Mouse (Mus musculus) midbrain, postnatal 0 days (tissue): ENCODE data around the gene Slc17a5. TPM values are rescaled to one million over a fixed set of nuclear protein-coding genes. Genes with fewer than 3 reads are reported as not detected.
A peak's percentile ranks its signal among the peaks of the same experiment; 100 is the strongest.

Source experiments
- ATAC-seq: fragments of 200-750 bp; cut with Nextera tagmentation; 2 replicates; pipeline ENCODE4 v1.8.0; 2017; ENCODE audit warnings: moderate number of reproducible peaks, mild to moderate bottlenecking, moderate TSS enrichment, moderate library complexity; ENCODE audit not compliant: low FRiP score
- DNase-seq: peaks from one replicate; pipeline ENCODE4 v3.0.0-alpha.2; 2015; ENCODE audit warnings: low spot score
- H3K27ac ChIP-seq: fragments of 300-500 bp; sonication (generic); 2 replicates; pipeline ENCODE4 v1.5.1; 2014; ENCODE audit warnings: low read depth, mild to moderate bottlenecking, low read length, mixed read lengths
- H3K27me3 ChIP-seq: fragments of 300-500 bp; sonication (generic); 2 replicates; pipeline ENCODE4 v1.6.1; 2014; ENCODE audit warnings: low read length, control low read depth, mixed read lengths; ENCODE audit not compliant: insufficient read depth
- H3K36me3 ChIP-seq: fragments of 300-500 bp; sonication (generic); 2 replicates; pipeline ENCODE4 v1.6.1; 2014; ENCODE audit warnings: low read length, control low read depth, mixed read lengths; ENCODE audit not compliant: insufficient read depth
- H3K4me1 ChIP-seq: fragments of 300-500 bp; sonication (generic); 2 replicates; pipeline ENCODE4 v1.6.1; 2014; ENCODE audit warnings: mild to moderate bottlenecking, control low read depth, antibody characterized with exemption, low read length, mixed read lengths; ENCODE audit not compliant: insufficient read depth
- H3K4me2 ChIP-seq: fragments of 300-500 bp; sonication (generic); 2 replicates; pipeline ENCODE4 v1.6.1; 2014; ENCODE audit warnings: low read depth, mild to moderate bottlenecking, low read length, mixed read lengths; ENCODE audit not compliant: poor library complexity, severe bottlenecking
- H3K4me3 ChIP-seq: fragments of 300-500 bp; sonication (generic); 2 replicates; pipeline ENCODE4 v1.5.1; 2014; ENCODE audit warnings: low read depth, mild to moderate bottlenecking, low read length, moderate library complexity
- H3K9ac ChIP-seq: fragments of 300-500 bp; sonication (generic); replicated peaks from 2 replicates; pipeline ENCODE4 v1.6.1; 2014; ENCODE audit warnings: mild to moderate bottlenecking, low read length, moderate library complexity, mixed read lengths; ENCODE audit not compliant: poor library complexity, severe bottlenecking
- H3K9me3 ChIP-seq: fragments of 300-500 bp; sonication (generic); 2 replicates; pipeline ENCODE4 v1.6.1; 2016; ENCODE audit warnings: low read length, control low read depth
- CTCF ChIP-seq: IDR thresholded peaks from 2 replicates; pipeline ENCODE4 v1.5.1; 2016; ENCODE audit warnings: antibody characterized with exemption, mild to moderate bottlenecking
- WGBS: fragments of 180-500 bp; shearing (Covaris S2); extraction: QIAGEN DNeasy Blood & Tissue Kit; methylation state at CpG from one replicate; pipeline ENCODE4 v1.1.7; 2014; 5-methylcytosine and 5-hydroxymethylcytosine counted together
- polyA plus RNA-seq: library from polyadenylated mRNA; unstranded; fragments of >200 nt; fragmentation: Nextera tagmentation; extraction: Ambion mirVana; gene quantifications from 2 replicates; pipeline ENCODE4 v1.2.1, GENCODE M21; 2015
- total RNA-seq: library from RNA; depleted of rRNA; stranded (reverse); fragments of >200 nt; gene quantifications from 2 replicates; pipeline ENCODE4 v1.2.3, GENCODE M21; 2014

Slc17a5 gene
- total and polyA plus RNA-seq, 2 experiments from 2014 or later, result 15.1 to 16.8 TPM

DNA sequence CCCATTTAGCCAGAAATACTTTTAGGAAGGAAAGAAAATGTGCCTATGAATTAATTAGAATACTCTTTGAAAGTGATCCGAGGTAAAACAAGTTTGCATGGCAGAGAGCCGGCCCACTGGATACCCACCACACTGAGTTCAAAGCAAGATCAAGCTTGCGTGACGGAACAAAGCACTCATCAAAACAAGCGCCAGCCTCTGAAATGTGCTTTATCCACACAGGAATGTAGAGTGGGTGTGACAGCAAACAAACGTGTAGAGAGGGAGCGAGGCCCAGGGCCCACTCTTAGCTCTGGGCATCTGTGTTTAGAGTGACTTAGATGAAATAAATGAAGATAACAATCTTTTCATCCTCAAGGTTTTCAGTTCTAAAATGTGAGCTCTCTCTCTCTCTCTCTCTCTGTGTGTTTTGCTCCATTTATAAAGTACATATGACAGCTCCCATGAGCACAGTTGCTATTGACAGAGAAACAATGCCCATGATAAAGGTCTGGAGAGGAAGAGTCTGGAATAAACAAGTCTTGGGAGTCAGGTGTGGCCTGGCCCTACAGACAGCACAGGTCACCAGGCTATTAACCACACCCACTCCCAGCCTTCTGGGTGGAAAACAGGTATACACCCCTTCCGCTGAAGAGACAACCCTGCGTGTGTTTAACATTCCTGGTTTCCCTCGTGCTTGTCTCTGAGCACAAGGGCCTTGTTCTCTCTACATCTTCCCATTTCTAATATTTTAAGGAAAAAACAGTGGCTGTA is 8.0 kb downstream of the Slc17a5 start:
- Histone ChIP-seq H3K4me2 (no peak overlapping the region), H3K4me3 (no peak overlapping the region), H3K9me3 (no peaks in the 10 kb centered on the region), H3K36me3 (peaks cover 10% of the 10 kb centered on the region), H3K4me1 (no peaks in the 10 kb centered on the region), H3K27ac (no peak overlapping the region), H3K27me3 (no peaks in the 10 kb centered on the region), H3K9ac (no peak overlapping the region)
- no peak for TF ChIP-seq CTCF
- ATAC-seq (no peak), DNase-seq (no peak)
- WGBS, result 40% methylated on average over 10 of the region's 10 CpGs

DNA sequence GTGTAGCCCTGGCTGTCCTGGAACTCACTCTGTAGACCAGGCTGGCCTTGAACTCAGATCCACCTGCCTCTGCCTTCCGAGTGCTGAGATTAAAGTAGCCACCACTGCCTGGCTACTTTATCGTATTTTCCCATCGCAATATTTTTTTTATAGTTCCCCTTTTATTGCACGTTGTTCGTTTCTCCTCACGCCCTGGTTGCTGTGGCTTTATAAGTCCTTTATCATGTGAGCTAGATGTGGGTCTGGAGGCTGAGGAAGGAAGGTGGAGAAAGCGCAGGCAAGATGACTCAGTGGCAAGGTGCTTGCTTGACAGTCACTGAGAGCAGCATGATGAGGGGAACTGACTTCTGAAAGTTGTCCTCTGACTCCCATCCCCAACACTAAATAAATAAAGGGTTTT is 9.0 kb downstream of the Slc17a5 start:
- H3K27me3 ChIP-seq, result no peaks in the 10 kb centered on the region
- H3K4me3 ChIP-seq, result no peak overlapping the region
- no peaks in the 10 kb centered on the region for H3K9me3 ChIP-seq
- WGBS, result 92% methylated on average over 7 of the region's 7 CpGs
- H3K27ac ChIP-seq, result no peak overlapping the region
- ATAC-seq (no peak), DNase-seq (no peak)
- H3K4me1 ChIP-seq, result no peaks in the 10 kb centered on the region
- no peak overlapping the region for H3K4me2 ChIP-seq
- no peak overlapping the region for H3K9ac ChIP-seq
- TF ChIP-seq CTCF, result no peak
- peaks cover 9% of the 10 kb centered on the region for H3K36me3 ChIP-seq

- ATAC-seq (no peak), DNase-seq (no peak)
- no peak; the same call in 1 of the 2 replicates for TF ChIP-seq CTCF
- Histone ChIP-seq H3K9me3 (no peaks in the 10 kb centered on the region), H3K36me3 (peaks cover 9% of the 10 kb centered on the region), H3K4me1 (no peaks in the 10 kb centered on the region), H3K27me3 (no peaks in the 10 kb centered on the region), H3K27ac (no peak overlapping the region), H3K9ac (no peak overlapping the region), H3K4me3 (no peak overlapping the region), H3K4me2 (no peak overlapping the region)
- WGBS, result 96% methylated on average over 5 of the region's 5 CpGs
Measured at GRCm38 (mm10) chr9:78576466-78576865, 11.4 kb downstream of the Slc17a5 start.

- 89% methylated on average over 9 of the region's 9 CpGs for WGBS
- Histone ChIP-seq H3K27ac (no peak overlapping the region), H3K4me3 (no peak overlapping the region), H3K4me1 (no peaks in the 10 kb centered on the region), H3K9ac (no peak overlapping the region), H3K27me3 (no peaks in the 10 kb centered on the region), H3K9me3 (no peaks in the 10 kb centered on the region), H3K36me3 (peaks cover 11% of the 10 kb centered on the region; the same call in 1 of the 2 replicates), H3K4me2 (no peak overlapping the region)
- TF ChIP-seq CTCF, result no peak
- peak; percentile 28 for DNase-seq
- ATAC-seq, result no peak
Measured at GRCm38 (mm10) chr9:78569934-78570333, 17.9 kb downstream of the Slc17a5 start.

- Histone ChIP-seq H3K9me3 (no peaks in the 10 kb centered on the region), H3K36me3 (peaks cover 9% of the 10 kb centered on the region; the same call in 1 of the 2 replicates), H3K27ac (no peak overlapping the region), H3K4me1 (no peaks in the 10 kb centered on the region), H3K27me3 (no peaks in the 10 kb centered on the region), H3K9ac (no peak overlapping the region), H3K4me3 (no peak overlapping the region), H3K4me2 (no peak overlapping the region)
- no peak for ATAC-seq
- 91% methylated on average over 4 of the region's 4 CpGs for WGBS
- TF ChIP-seq CTCF, result no peak
- DNase-seq, result no peak
Measured at GRCm38 (mm10) chr9:78559479-78559878, 28.4 kb downstream of the Slc17a5 start.

GRCm38 (mm10) chr9:78558586-78559214 is 29.1 kb downstream of the Slc17a5 start:
- H3K4me1 ChIP-seq, result no peaks in the 10 kb centered on the region
- no peak for ATAC-seq
- 87% methylated on average over 8 of the region's 8 CpGs for WGBS

More at GRCm38 (mm10) chr9:78558586-78559214, 29.1 kb downstream of the Slc17a5 start:
- H3K4me3 ChIP-seq, result no peak overlapping the region
- no peaks in the 10 kb centered on the region for H3K9me3 ChIP-seq
- TF ChIP-seq CTCF, result no peak
- H3K9ac ChIP-seq, result no peak overlapping the region
- H3K4me2 ChIP-seq, result no peak overlapping the region
- no peak overlapping the region for H3K27ac ChIP-seq
- no peaks in the 10 kb centered on the region for H3K27me3 ChIP-seq
- H3K36me3 ChIP-seq, result peaks cover 9% of the 10 kb centered on the region; the same call in 1 of the 2 replicates
- DNase-seq, result no peak
